Mouse (Mus musculus): ENCODE data around the gene Plb1.

Plb1 gene

DNA sequence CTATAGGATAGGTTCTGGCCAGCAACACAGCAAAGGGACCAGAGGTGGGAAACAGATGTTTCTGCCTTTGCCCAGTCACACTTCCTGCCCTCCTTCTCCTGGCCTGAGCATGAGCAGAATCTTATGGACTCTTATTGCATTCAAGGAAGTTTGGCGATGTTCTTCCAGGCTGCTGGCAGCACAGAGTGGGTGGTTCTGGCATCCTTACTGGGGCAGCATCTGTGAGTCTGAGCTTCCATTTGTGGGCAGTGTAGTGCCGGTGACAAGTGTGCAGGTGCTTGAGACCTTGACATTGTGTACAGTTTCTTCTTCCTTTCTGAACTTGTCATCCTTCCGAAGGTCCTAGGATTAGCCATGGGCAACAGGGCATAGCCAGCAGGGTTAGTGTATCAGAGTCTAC, 12.9 kb downstream of the Plb1 start:
- no peak for DNase-seq (ENCODE audit: inconsistent ontology term)

DNA sequence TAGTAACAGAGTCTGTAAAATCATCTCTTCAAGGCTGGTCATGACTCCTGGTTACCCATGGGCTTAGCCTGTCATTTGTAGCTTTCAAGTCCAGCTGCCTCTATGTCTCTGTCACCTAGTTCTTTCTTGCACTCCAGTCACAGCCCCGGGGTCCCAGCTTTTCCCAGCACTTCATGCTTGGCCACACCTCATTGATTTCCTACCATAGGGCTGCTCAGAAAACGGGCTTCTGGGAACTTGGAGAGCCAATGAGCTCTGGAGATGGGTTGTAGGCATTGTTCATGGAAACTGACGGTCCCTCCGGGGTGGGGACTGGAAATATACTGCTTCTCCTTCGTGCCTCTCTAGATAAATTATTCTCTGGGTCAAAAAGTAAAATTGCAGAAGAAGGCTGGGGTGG, 28.2 kb downstream of the Plb1 start:
- DNase-seq (ENCODE audit: inconsistent ontology term), result no peak

DNA sequence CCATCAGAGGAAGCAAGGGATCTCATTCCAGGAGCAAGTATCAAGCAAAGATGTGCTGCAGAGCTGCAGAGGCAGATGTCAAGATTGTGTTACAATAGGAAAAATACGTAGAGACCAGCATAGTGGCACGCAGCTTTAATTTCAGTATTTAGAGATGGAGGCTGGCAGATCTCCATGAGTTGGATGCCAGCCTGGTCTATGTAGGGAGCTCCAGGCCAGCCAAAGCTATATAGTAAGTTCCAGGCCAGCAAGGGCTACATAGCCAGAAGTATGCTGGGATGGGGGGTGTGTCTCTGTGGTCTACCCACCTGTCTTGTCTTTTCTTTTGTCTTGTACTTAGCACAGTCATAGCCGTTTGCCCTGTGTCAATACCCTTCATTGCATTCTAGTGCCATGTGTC, 28.7 kb downstream of the Plb1 start:
- no peak for DNase-seq (ENCODE audit: inconsistent ontology term)

DNA sequence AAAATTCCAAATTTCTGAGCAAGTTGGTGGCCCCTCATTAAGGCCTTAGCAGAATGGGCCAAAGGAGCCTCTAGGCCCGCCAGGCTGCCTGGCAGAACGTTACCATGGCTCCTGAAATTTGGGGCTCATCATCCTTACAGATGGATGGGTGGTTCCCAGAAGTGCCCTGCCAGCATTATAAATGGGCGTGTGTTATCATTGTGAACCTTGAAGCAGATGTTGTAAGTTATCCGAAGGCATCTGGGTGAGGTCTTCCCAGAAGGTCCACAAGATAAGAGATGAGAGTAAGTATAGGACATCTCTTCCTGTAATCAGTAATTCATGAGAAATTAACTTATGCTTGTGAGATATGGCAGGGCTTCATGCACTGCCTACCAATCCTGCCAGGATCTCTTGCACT, 30.0 kb downstream of the Plb1 start:
- no peak for DNase-seq (ENCODE audit: inconsistent ontology term)

DNA sequence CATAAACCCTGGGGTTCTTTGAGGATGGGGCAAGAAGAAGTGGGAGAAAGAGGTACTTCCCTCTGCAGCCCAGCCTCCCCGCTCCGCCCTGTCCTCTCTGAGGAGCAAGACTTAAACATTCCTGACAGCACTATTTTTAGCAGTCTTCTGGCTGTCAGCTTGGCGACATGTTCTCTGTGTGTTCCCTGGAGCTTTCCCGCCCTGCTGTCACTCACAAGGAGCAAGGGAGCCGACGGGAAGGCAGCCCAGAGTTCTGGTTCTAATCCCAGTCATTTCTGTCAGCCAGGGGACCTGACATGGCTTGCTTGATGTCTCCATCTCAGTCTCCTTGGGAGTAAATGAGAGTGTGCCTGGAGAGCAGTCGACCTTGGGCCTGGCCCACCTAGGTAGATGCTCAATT, 40.0 kb downstream of the Plb1 start:
- DNase-seq (ENCODE audit: inconsistent ontology term), result no peak

DNA sequence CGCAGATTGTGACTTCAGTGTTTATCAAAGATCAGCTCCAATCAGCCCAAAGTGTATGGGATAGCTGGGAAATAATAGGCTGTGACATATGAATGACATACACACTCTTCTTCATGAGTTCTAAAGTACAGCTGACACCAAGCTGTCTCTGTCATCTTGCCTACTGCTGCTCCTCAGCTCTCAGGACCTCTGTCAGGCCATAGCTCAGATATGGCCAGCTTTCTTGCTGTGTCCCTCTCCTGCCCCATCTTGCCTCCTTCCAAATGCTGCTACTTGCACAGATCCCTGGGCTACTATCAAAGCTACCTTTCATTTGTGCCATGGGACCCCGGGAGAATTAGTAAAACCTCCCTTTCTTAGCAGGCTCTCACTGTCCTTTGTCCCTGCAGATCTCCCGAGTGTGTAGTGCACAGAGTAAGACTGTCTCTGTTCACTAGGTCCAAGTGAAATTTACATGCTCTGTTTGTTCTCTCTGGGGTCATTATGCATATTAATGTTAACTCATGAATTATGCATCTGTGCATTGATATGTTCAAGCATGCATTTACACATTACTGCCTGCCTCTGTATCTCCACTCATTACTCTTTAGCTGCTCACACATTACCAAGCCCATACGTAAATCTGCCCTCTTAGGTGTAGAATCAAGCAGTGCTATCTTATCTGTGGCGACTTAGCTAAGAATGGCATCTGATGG, 45.6 kb downstream of the Plb1 start:
- DNase-seq (ENCODE audit: inconsistent ontology term), result no peak

DNA sequence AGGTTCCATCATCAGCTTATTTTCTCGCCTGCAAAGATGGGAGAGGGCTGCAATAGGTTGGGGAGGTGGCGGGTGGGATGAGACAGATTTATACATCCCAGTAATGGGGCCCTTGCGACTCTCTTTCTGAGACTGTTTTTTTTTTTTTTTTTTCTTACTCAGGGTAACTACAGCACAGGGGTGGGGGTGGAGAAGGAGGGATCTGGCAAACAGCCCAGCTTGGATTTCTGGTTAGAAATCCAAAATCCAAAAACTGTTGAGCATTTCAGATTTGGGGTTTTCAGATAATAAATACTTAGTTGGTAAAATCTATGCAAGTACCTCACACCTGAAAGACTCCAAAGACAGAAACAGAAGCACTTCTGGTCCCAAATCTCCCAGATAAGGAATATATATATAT, 47.6 kb downstream of the Plb1 start:
- DNase-seq (ENCODE audit: inconsistent ontology term), result no peak

DNA sequence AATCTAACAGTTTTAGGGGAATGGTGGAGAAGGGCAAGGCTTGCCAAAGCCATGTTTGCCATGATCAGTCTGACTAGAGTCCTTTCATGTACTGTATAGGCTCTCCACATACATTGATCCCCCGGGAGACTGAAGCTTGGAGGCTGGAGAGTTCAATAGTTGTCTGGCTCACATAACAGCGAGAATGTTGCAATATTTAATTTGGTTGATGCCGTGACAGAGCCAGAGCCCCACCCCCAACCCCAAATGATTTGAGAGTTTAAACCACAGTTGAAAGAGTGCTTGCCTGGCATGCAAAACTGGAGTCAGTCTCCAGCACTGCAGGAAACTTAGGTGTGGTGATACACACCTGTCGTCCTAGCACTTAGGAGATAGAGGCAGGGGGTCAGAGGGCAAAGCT, 49.8 kb downstream of the Plb1 start:
- no peak for DNase-seq (ENCODE audit: inconsistent ontology term)

DNA sequence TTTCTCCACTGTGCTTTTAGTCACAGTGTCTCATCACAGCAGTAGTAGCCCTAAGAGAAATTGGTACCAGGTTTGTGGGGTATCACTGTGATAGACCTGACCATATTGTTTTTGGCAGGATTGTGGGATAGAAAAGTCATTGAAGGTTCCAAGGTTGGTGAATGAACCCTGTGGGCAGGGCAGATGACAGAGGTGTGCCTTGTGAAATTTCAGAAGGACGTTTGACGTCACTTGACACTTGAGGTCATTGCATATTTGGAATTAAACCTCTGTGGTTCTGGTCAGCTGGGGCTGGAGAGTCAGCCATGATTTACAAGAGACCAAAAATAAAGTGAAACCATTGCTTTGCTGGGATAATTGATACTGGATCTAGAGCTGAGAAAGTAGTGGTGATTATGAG, 50.9 kb downstream of the Plb1 start:
- no peak for DNase-seq (ENCODE audit: inconsistent ontology term)

DNA sequence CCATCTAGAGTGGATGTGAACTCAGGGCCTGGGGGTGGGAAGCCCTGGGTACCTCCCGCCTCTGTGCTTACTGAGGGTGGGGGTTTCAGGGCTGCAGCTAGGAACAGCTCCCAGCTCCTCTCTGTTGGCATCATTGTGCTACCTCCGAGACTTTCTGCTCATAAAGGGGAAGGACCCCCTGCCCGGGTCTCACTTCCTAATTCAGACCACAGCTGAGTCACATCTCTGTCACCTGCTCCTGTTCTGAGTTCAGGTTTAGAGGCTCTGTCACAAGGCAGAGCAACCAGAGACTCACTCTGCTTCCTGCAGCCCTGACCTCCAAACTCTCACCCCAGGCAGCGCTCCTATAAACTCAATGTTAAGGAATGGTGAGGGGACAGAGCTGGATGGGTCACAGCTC, 53.8 kb downstream of the Plb1 start:
- DNase-seq (ENCODE audit: inconsistent ontology term), result no peak

DNA sequence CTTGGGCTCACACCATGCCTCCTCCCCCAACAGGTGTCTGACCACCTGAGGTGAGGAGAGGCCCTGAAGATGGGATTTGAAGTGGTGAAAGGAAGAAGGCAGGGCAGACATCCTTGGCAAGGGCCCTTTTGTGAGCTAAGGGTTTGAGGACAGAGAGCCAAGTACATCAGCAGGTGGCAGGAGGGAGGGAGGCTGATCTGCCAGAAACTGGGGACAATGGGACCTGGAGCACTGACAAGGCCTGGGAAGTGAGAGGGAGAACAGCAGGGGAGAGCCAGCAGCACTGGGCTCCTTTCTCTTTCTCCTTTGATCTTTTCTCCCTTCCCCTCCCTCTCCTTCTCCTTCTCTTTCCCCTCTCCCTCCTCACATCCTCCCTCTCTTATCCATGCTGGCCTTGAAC, 55.5 kb downstream of the Plb1 start:
- peak; percentile 36 for DNase-seq (ENCODE audit: inconsistent ontology term)

DNA sequence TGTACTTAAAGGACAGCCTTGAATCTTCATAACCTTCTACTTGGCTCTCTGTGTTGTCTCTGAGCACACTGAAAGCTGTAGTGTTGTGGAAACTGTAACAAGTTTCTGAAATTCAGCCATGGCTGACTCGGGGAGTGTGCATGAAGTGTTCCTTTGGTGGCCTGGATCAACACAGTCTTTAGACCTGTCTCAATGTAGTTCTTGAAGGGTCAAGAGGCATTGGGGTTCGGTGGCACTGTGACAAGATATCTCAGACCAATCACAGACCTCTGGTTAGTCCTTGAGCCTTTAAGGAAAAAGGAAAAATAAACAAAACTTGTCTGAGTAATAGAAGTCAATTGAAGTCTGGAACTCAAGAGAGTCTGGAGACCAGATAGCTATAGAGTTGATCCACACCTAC, 58.8 kb downstream of the Plb1 start:
- no peak for DNase-seq (ENCODE audit: inconsistent ontology term)

DNA sequence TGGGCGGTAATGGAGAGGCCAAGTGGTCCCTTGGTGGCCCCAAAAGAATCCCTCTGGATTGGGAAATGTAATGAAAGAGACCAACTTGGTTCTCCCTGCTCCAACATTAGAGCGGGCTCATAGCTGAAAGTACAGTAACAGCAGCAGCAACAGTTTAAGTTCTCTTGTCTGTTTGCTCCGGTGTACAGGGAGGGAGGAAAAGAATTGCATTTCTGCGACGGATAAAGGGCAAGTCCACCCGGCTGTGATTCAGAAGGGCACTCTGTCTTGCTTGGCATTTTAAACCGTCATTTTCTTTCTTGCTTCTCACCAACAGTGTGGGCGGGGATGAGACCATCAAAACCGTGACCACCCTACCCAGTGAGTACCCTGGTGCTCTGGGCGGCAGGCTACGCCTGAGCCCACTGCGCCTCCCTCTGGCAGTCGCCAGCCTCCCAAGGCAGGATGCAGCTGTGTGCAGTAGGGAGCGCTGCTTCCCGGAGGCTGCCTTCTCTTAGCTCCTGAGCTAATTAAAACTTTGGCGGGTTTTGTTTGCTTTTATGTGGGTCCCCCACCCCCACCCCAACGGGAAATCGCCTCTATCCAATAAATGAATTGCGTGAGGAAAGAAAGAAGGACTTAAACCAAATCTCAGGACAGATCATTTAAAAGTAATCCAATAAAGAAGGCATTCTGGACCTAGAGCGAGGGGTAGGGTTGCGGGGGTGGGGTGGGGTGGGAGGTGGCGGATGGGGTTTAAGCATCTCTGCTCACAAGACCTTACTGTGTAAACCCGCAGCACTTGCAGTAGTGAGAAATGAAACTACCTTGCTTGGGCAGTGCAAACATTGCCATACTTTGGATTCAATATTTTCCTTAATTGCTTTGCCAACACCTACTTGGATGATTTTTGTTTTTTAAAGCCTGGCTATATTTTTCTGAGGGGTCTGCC, 70.7 kb downstream of the Plb1 start:
- DNase-seq (ENCODE audit: inconsistent ontology term), result peak; percentile 68

DNA sequence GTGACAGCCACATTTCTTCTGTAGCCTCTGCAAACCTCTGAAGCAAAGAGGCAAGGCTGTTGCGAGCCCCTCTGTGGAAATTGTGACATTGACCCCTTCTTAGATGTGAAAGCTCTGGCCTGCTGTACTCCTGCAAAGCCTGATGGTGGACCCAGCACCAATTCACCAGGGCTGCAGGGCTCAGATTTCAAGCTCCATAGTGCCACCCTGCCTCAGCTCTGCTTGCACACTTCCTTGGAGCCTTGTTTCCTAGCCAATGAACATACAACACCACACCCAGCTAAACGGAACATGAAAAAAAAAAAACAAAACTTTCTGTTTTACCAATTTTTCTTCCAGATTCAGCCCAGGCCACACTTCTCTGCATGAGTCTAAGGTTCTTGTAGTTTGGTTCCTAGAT, 74.6 kb downstream of the Plb1 start:
- DNase-seq (ENCODE audit: inconsistent ontology term), result no peak

DNA sequence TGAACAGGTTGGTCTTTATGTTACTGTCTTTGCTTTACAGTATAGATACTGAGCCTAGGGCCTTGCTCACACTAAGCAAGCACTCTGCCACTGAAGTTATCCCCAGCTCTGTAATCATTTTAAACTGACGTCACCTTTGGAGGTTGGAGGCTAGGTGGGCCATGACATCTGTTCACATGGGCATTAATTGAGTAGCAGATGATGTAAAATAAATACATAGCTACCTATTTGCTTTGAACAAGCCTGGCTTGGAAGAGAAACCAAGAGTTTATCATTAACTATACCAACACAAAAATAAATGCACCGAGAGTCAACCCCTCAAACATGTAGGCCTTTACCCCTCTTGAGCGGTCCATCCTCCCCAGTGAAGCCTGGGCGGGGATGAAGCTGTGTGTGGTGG, 76.1 kb downstream of the Plb1 start:
- DNase-seq (ENCODE audit: inconsistent ontology term), result no peak

DNA sequence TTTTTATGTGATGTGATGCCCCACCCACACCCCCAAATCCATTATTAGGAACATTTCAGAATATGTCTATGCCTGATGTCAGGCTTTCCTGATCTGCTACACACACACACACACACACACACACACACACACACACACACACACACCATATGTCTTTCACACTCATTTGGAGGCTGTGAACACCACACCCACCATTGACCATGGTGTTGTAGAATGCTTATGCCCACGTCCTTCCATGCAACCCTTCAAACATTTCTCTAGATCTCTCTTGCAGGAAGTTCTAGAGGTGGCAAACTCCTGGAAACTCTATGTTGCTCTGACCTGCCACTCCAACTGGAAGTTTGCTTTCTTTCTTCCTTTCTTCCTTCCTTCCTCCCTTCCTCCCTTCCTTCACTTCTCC, 77.2 kb downstream of the Plb1 start:
- no peak for DNase-seq (ENCODE audit: inconsistent ontology term)

DNA sequence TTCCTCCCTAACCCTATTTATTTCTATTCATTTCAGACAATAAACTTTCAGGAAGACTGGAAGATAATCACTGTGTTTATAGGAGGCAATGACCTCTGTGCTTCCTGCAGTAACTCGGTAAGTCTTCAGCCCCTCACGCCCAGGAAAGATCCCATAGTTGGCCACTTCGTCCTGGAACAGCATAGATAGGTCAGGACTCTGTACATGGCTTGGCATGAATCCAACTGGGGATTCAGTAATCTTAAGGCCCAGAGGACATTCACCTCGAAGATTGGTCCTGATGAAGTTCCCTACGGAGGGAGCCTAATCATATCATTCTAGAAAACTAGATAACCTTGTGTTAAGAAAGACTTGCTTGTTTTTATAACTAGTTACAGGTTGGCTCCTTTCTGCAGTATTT, 78.3 kb downstream of the Plb1 start:
- DNase-seq (ENCODE audit: inconsistent ontology term), result no peak

DNA sequence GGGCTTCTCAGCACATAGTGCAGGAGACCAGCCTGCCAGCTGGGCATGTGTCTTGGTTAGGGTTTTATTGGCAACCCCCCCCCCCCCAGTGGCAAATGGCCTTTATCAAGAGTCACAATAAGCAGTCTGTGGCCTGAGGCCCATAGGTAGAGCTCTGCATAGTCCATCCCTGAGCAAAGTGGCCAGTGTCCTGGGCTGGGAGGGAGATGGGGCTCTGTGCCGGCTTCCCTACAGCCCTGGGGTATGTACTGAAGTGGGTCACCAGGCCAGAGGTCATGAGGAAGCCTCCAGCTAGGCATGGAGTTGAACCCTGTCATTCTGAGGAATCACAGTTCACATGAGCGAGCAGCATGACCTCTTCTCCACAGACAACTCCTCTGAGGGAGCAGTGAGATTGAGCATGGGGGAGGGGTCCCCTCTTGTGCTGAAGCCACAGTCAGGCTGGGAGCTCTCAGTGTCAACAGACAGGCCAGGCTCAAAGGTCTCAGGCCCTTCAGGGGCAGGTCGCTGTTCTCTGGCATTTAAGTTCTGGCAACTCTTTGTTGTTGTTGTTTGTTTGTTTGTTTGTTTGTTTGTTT, 79.2 kb downstream of the Plb1 start:
- no peak for DNase-seq (ENCODE audit: inconsistent ontology term)

DNA sequence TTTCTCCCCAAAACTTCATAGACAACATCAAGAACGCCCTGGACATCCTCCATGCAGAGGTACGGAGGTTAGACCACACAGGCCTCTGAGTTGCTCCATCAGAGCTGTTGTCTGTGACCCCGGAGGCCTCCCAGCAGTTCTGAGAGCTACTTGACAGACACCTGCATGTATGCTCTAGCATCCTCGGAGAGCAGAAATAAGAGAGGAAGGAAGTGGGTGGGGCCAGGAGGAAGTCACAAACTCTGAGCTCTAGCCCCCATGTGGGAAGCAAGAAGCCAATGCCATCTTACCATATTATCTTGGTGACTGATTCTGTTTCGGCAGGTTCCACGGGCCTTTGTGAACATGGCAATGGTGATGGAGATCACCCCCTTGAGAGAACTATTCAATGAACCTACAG, 81.2 kb downstream of the Plb1 start:
- DNase-seq (ENCODE audit: inconsistent ontology term), result no peak

DNA sequence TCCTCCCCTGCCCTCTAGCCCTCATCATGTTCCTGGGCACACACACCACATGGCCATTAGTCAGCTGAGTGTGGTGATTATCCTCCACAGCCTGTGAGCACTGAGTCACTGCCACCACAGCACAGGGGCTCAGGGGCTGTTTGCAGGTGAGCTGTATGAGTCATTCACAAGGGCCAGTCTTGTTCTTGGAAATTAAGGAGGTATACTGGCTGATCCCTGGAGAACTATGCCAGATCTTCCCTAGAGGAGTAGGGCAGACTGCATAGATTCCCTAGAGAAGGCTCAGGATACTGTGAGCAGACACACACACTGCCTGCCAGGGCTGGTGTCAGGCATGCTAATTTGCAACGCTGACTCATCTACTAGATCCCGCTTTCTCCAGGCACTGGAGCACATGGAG, 82.2 kb downstream of the Plb1 start:
- peak; percentile 70 for DNase-seq (ENCODE audit: inconsistent ontology term)

DNA sequence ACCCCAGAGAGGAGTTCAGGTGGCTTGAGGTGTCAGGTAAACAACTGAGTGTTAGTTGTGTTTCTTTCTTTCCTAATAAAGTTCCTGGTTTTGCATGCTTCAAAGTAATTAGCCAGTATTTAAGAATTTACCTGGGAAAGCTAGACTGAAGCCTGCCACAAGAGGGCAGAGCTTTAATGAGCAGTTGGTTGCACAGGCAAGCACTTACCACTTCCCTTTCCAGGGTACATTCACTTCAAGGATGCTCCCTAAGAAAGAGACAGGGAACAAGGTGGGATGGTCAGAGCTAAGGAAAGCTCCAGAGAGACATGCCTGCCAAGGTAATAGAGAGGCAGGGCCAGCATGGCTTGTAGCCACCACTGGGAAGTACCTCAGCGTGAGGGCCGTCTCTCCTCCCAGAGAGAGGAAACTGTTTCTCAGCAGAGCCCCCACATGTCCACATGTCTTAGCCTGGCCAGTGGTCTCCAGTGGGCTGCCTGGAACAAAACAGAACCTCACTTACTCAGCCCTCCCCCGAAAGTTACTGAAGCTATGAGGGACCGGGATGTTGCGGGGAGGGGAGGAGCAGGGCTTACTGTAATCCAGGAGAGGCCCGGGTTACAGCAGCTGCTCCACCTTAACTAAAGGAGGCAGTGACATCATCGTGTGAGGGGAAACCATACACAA, 89.8 kb downstream of the Plb1 start:
- peak; percentile 42 for DNase-seq (ENCODE audit: inconsistent ontology term)

DNA sequence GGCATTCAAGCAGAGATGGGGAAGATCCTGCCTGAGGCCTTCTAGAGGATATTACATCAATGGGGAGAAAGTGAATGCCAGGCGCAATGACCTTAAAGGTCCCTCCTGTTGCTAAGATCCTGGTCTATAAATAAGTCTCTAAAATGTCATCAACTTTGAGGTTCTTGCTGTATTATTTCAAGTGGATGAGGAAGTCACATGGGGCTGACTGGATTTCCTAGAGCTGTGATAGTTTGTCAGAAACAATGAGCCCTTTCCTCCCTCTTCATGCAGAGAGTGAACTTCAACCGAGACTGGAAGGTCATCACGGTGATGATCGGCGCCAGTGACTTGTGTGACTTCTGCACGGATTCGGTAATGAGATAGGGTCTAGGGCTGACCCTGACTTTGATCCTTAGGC, 95.6 kb downstream of the Plb1 start:
- no peak for DNase-seq (ENCODE audit: inconsistent ontology term)

Data from Muller cell, postnatal 12 days (primary cell).